Mouse (Mus musculus) heart, postnatal 10 days (tissue): ENCODE measurements around the gene Ppp1r12b. TPM values are rescaled to one million over a fixed set of nuclear protein-coding genes. Genes with fewer than 3 reads are reported as not detected.
A peak's percentile ranks its signal among the peaks of the same experiment; 100 is the strongest.

Experiments
- DNase-seq, 2 experiments: peaks; one replicate each; pipeline ENCODE4 v3.0.0; 2021
- intact Hi-C: fragments of 180-260 bp; cut with DNase I; formaldehyde crosslinking; loops from one replicate; pipeline ENCODE4 v1.15.1; 2025
- total RNA-seq, 2 experiments: library from RNA; stranded (reverse); gene quantifications; 2 replicates each; pipeline ENCODE4 v1.2.3; 2021

Gene Ppp1r12b
- total RNA-seq, 2 experiments from 2014 or later = 130 to 131 TPM

- intact Hi-C loops = no loop called here
- no peak for DNase-seq
Measured at GRCm38 (mm10) chr1:134741946-134742661, 213.6 kb downstream of the Ppp1r12b start.

- DNase-seq = no peak
Measured at GRCm38 (mm10) chr1:134741433-134741832, 214.3 kb downstream of the Ppp1r12b start.

GRCm38 (mm10) chr1:134737463-134737862 lies 218.3 kb downstream of the Ppp1r12b start:
- intact Hi-C loops = no loop called here
- DNase-seq = no peak

More at GRCm38 (mm10) chr1:134741433-134741832, 214.3 kb downstream of the Ppp1r12b start:
- intact Hi-C loops = no loop called here

- no peak for DNase-seq
- intact Hi-C loops = no loop called here
Measured at GRCm38 (mm10) chr1:134733659-134734058, 222.1 kb downstream of the Ppp1r12b start.

GRCm38 (mm10) chr1:134727256-134727655 lies 228.5 kb downstream of the Ppp1r12b start:
- intact Hi-C loops = loop anchor here (5.0 kb wide), 3 partner anchors 90 to 230 kb away; partner anchors contain the start of gene Ppp1r12b

GRCm38 (mm10) chr1:134726480-134726879 lies 229.3 kb downstream of the Ppp1r12b start:
- intact Hi-C loops = loop anchor here (5.0 kb wide), 3 partner anchors 89 to 231 kb away; partner anchors contain the start of gene Ppp1r12b
- no peak for DNase-seq

More at GRCm38 (mm10) chr1:134727256-134727655, 228.5 kb downstream of the Ppp1r12b start:
- no peak for DNase-seq

GRCm38 (mm10) chr1:134725276-134725675 lies 230.5 kb downstream of the Ppp1r12b start:
- DNase-seq = peak; percentile 77 to 78
- intact Hi-C loops = loop anchor here (1.0 to 5.0 kb wide), 4 partner anchors 88 to 232 kb away; partner anchors contain the start of gene Ppp1r12b

GRCm38 (mm10) chr1:134722891-134723290 lies 232.9 kb downstream of the Ppp1r12b start:
- DNase-seq = no peak
- intact Hi-C loops = no loop called here

- intact Hi-C loops = no loop called here
- no peak for DNase-seq
Measured at GRCm38 (mm10) chr1:134721486-134721885, 234.3 kb downstream of the Ppp1r12b start.

- no peak for DNase-seq
- intact Hi-C loops = no loop called here
Measured at GRCm38 (mm10) chr1:134719718-134720304, 235.9 kb downstream of the Ppp1r12b start.

GRCm38 (mm10) chr1:134715092-134715491 lies 240.7 kb downstream of the Ppp1r12b start:
- intact Hi-C loops = no loop called here
- no peak for DNase-seq

GRCm38 (mm10) chr1:134714166-134714565 lies 241.6 kb downstream of the Ppp1r12b start:
- no peak for DNase-seq
- intact Hi-C loops = no loop called here

- no peak for DNase-seq
- intact Hi-C loops = no loop called here
Measured at GRCm38 (mm10) chr1:134713421-134713969, 242.2 kb downstream of the Ppp1r12b start.

- intact Hi-C loops = no loop called here
- DNase-seq = no peak
Measured at GRCm38 (mm10) chr1:134712781-134713299, 242.9 kb downstream of the Ppp1r12b start.

GRCm38 (mm10) chr1:134711653-134712052 lies 244.1 kb downstream of the Ppp1r12b start:
- intact Hi-C loops = no loop called here
- DNase-seq = no peak

GRCm38 (mm10) chr1:134711061-134711460 lies 244.7 kb downstream of the Ppp1r12b start:
- DNase-seq = no peak
- intact Hi-C loops = no loop called here

GRCm38 (mm10) chr1:134709411-134710306 lies 246.1 kb downstream of the Ppp1r12b start:
- no peak for DNase-seq
- intact Hi-C loops = no loop called here

GRCm38 (mm10) chr1:134708801-134709385 lies 246.8 kb downstream of the Ppp1r12b start:
- intact Hi-C loops = no loop called here
- peak in 1 of 2 experiments; percentile 33 for DNase-seq

- intact Hi-C loops = no loop called here
Measured at GRCm38 (mm10) chr1:134708274-134708673, 247.5 kb downstream of the Ppp1r12b start.

GRCm38 (mm10) chr1:134707516-134707915 lies 248.2 kb downstream of the Ppp1r12b start:
- no peak for DNase-seq
- intact Hi-C loops = no loop called here

More at GRCm38 (mm10) chr1:134708274-134708673, 247.5 kb downstream of the Ppp1r12b start:
- DNase-seq = no peak
